Mouse (Mus musculus): ENCODE measurements at regions not wholly inside any gene's neighbourhood (a gene's known extent, or its start where the extent isn't known, plus 50 kb on each side); places are given as distances from the start of the nearest gene placed in this dataset.

- intact Hi-C loops (cut with DNase I; ENCODE audit: low total_unique reads), result no loop called here
- DNase-seq, result no peak
These were observed 427.2 kb downstream of the Hao1 start for GRCm38 (mm10) chr2:134126988-134127387.

GRCm38 (mm10) chr2:134107286-134107685 lies 446.9 kb downstream of the Hao1 start:
- intact Hi-C loops (cut with DNase I; ENCODE audit: low total_unique reads), result no loop called here
- DNase-seq, result no peak

DNA sequence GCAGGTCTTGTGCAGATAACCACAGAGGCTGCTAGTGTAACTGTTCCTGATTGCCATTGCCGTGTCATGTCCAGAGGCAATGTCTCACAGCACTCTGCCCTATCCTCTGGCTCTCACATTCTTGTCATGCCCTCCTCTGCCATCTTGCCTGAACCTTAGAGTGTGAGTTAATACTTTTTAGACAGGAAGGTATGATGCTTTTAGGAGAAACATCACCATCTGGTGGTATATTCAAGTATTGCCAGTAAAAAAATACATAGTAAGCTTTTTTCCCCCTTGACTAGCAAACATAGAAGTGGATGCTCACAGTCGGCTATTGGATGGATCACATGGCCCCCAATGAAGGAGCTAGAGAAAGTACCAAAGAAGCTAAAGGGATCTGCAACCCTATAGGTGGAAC lies 465.8 kb downstream of the Hao1 start:
- no peak for DNase-seq
- intact Hi-C loops (cut with DNase I; ENCODE audit: low total_unique reads), result no loop called here

GRCm38 (mm10) chr2:134080148-134080547 lies 474.0 kb downstream of the Hao1 start:
- intact Hi-C loops (cut with DNase I; ENCODE audit: low total_unique reads), result no loop called here
- DNase-seq, result no peak

GRCm38 (mm10) chr2:134077953-134078352 lies 476.2 kb downstream of the Hao1 start:
- DNase-seq, result no peak
- intact Hi-C loops (cut with DNase I; ENCODE audit: low total_unique reads), result no loop called here

DNA sequence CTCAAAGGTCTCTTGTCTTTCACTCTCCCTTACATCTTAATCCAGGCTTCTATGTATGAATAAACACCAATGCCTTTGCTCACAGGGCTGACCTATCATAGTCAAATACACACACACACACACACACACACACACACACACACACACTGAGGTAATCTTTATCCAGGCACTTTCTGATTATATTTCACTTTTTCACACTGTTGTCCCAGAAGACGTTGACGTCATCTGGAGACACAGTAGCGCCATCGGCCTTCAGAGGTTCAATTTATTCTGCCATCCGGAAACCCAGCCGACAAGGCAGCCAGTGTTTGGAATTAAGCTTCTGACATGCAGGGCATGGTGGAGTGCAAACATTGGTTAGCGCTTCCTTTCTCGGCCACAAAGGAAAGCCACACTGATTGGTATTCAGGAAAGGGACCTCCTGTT lies 486.2 kb downstream of the Hao1 start:
- DNase-seq, result no peak
- intact Hi-C loops (cut with DNase I; ENCODE audit: low total_unique reads), result no loop called here

DNA sequence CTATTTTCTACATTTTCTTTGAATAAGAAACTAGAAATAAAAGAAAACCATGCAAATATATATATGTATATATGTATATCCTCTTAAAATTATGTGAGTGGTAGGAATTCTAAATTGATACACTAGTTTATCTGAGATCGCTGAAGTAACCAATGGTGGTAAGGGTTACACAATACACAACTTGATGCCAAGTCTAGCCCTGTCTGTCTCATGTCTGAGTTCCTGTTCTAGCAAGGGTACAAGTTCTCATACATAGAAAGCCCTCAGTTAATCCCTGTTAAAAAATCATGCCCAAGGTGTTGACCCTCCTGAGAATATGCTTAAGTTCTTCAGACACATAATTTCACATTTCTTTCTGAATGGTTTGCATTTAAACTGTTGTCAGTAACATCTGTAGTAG lies 486.8 kb downstream of the Hao1 start:
- intact Hi-C loops (cut with DNase I; ENCODE audit: low total_unique reads), result no loop called here
- no peak for DNase-seq

DNA sequence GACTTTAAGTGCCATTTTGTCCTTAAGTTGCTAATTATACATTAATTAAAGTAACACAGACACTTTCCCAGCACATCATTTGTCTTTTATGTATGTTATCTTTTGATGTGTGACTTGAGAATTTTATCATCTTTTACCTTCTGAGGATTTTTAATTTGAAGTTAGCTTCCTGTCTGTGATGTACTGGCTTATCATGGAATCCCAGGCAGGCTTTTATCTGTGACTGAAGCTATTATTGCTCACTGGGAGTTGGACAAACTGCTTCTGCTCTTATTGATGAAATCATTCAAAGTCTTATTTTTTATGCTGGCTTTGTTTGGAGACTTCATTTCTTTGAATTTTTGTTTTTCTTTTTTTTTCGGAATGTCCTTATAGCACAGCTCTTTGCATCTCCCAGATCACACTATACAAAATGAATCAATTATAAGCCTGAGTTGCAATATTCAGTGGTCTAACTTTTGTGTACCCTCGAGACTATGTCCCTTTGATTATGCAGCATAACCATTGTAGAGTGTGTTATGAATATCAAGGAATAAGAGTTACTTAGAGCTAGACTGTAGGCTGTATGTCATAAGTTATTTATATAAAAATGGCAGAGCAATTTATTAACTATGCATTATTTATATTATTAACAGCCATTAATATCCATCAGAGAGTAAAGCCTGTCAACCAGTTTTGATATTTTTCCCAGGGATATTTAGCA lies 494.1 kb downstream of the Hao1 start:
- intact Hi-C loops (cut with DNase I; ENCODE audit: low total_unique reads), result no loop called here
- DNase-seq, result no peak

GRCm38 (mm10) chr2:134036359-134036874 lies 484.5 kb downstream of the Bmp2 start:
- no peak for DNase-seq
- intact Hi-C loops (cut with DNase I; ENCODE audit: low total_unique reads), result no loop called here

DNA sequence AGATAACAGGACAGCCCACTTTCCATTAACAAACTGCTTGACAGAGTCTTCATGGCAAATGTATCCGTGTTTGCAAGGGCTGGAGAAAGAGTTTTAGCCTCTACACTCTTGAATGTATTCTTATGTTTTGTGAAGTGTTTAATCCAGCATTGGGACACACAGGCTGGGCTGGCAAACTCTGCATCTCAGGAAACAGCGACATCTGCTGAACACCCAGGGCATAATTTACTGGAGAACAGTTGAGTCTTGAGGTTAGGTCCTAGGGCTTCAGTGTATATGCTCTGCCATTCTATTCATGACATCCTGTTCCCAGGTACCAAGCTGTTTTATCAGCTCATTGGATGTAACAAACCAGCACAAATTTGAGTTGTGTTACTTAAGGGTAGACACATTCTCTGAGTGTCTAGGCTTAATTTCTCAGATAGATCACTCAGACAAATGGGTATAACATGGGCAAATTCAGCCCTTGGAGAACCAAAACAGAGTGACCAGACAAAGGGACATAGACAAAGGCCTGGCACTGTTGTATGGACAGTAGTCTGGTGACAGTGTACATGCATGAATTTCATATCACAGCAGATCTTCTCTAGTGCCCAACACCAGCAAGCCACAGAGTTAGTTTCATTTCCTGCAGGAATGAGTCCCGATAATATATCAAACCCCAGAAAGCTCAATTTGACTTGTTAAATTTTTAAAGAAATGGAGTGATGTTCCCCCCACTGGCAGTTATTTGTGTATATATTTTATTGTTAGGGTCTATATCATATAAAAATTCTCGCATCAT lies 477.9 kb downstream of the Bmp2 start:
- intact Hi-C loops (cut with DNase I; ENCODE audit: low total_unique reads), result no loop called here
- DNase-seq, result peak; percentile 27

- intact Hi-C loops (cut with DNase I; ENCODE audit: low total_unique reads), result no loop called here
- no peak for DNase-seq
These were observed 477.2 kb downstream of the Bmp2 start for GRCm38 (mm10) chr2:134029153-134029552.

- intact Hi-C loops (cut with DNase I; ENCODE audit: low total_unique reads), result no loop called here
- peak; percentile 7 for DNase-seq
These were observed 465.1 kb downstream of the Bmp2 start for GRCm38 (mm10) chr2:134017109-134017508.

DNA sequence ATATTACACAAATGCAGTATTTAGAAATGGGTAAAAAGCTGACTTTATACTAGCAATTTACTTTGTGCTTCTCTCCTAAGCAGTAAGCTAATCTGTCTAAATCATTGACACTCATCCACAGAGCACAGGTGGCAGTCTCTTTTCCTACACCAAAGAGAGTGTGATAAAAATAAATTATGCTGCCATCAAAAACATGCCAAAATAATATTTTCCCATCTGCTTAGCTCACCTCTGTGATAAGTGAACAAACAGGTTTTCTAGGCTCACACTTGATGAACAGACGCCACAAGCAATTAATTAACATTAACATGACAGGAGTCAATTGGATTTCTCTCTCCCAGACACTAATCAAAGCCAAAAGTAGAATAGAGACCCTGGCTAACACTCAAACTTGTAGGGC lies 451.2 kb downstream of the Bmp2 start:
- DNase-seq, result no peak
- intact Hi-C loops (cut with DNase I; ENCODE audit: low total_unique reads), result no loop called here

DNA sequence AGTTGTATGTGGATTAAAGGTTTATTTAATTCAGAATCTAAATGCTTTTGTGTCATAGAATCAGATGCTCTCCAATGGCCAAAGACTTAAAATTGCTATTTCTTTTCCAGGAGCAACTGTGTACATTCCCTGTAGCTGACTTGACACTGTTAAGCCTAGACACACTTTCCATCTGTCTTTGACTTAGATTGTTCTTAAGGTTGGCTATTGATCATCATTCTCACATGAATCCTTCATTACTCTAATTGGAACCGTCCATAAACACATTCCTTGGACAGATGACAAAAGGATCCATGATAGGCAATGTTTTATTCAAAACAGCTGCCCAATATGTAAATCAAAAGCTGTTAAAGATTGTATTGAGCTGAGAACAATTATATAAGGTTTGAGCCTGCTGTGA lies 442.8 kb downstream of the Bmp2 start:
- intact Hi-C loops (cut with DNase I; ENCODE audit: low total_unique reads), result no loop called here

DNA sequence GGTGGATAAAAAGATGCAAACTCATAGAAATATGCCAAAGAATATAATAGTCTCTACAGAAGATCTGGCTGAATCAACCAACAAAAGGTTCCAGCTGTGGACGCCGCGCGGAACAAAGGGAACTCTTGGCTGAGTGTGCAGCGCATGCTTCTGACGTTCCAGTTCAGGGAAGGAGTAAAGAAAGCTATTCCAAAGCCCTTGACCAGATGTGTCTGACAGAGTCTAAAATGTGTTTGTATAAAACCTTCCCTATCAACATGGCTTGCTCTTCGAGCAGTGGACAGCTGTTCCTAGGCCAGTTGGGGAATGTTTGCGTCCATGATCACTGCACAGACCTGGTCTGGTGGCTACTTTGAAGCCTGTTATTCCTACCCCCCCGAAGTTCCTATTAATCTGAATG lies 442.4 kb downstream of the Bmp2 start:
- intact Hi-C loops (cut with DNase I; ENCODE audit: low total_unique reads), result no loop called here
- DNase-seq, result peak; percentile 52

More for the DNA sequence above, 442.8 kb downstream of the Bmp2 start:
- DNase-seq, result no peak

GRCm38 (mm10) chr2:133987671-133988070 lies 435.7 kb downstream of the Bmp2 start:
- DNase-seq, result no peak
- intact Hi-C loops (cut with DNase I; ENCODE audit: low total_unique reads), result no loop called here
